Mouse (Mus musculus) megakaryocyte progenitor cell, adult 5-6 weeks (primary cell): ENCODE data around the gene Tmem185b. TPM values are rescaled to one million over a fixed set of nuclear protein-coding genes. Genes with fewer than 3 reads are reported as not detected.

Experiments
- total RNA-seq, 2 experiments: library from RNA; stranded (forward) in 1 of 2; stranded (reverse) in 1 of 2; fragments of 157-497, 149-512 nt in 1 of 2; fragments of 200-1000 nt in 1 of 2; gene quantifications; 2 replicates each; pipeline versions ENCODE4 v1.2.3 to v1.2.4; 2015 to 2017

Gene Tmem185b
- total RNA-seq, 2 experiments from 2014 or later, result 11.2 to 19.5 TPM

Other genes with a start within 250 kb of the Tmem185b start
- gene Inhbb, start 103.9 kb upstream of the Tmem185b start, total RNA-seq (2015), result not detected in 2 replicates
- not detected in 2 replicates for gene Inhbb, start 103.9 kb upstream of the Tmem185b start, total RNA-seq (2017)
- 10.4 and 12.1 TPM in 2 replicates for gene Ralb, start 21.4 kb upstream of the Tmem185b start, total RNA-seq (2015)
- gene Ralb, start 21.4 kb upstream of the Tmem185b start, total RNA-seq (2017), result 23.6 and 24.3 TPM in 2 replicates
- 0.20 and 1.7 TPM in 2 replicates for gene Epb41l5, start 122.8 kb downstream of the Tmem185b start, total RNA-seq (2015)
- 0.75 and 1.0 TPM in 2 replicates for gene Epb41l5, start 122.8 kb downstream of the Tmem185b start, total RNA-seq (2017)